Comparison of ENCODE assay signal across 22 mouse cellular contexts in the genomic region with DNA sequence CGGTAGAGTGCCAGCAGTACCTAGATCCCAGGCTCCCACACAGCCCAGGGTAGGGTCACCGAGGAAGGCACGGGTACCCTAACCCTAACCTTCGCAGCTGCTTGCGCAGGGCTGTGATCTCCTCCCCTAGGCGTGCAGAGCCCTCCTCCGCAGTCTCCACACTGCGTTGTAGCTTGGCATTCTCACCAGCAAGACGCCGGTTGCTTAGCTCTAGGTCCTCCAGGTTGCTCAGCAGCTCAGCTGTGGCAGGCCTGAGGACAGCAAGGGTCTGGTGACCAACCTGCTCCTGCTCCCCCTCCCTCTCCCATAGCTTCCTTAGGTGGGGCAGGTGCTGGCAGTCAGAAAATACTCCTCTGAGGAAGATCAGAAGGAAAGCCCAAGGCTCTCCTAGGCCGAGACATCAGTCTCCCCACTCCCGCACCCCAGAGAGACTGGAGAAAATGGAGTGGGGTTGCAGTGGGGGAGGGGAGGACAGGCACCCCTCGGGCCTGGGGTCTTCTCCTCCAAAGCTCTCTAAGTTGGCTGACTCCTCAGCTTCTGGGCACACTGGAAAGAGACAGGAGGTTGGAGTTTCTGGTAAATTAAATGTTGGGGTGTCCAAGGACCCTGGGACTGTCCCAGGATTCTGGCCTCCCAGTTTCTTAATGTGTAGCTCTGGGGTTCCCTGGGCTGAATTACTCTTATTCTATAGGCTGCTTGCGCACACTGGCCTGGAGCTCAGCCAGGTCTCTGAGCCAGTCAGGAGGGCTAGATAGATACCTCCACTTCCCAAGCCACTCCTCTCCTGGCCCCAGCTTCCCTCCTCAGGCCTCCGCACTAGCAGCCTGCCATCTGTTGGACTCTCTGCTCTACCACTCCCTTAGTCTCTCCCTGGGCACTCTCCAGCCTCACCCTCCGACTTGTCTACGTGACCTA. TPM values are rescaled to one million over a fixed set of nuclear protein-coding genes. Genes with fewer than 3 reads are reported as not detected.
DNase-seq lines count a peak whose midpoint lies in the region; ATAC-seq and TF ChIP-seq lines count a peak whose summit lies in the region.
"Had no signal": no experiment of that assay in that cellular context is flagged by ENCODE, and none has a peak within 500 bp of the region (broad histone marks: within the 10 kb centered on the region; RNA-seq: fewer than 3 reads in every experiment).

No protein-coding gene starts in this region.

- H3K9me3 ChIP-seq in limb, embryonic 14.5 days (ENCODE audit: control insufficient read depth, low read length): no peaks in the 10 kb centered on the region
- H3K9me3 ChIP-seq in hindbrain, embryonic 11.5 days (ENCODE audit: control insufficient read depth, low read length): no peaks in the 10 kb centered on the region
- H3K9me3 ChIP-seq: forebrain, embryonic 13.5 days; heart, embryonic 10.5 days had no signal

- intact Hi-C loops in gastrocnemius, adult 2 months (cut with DNase I): no loop called here
- intact Hi-C loops in left cerebral cortex, adult 2 months (cut with DNase I): no loop called here

- DNase-seq in gastrocnemius, adult 2 months: no peak
- DNase-seq in gastrocnemius, postnatal 25 days: no peak
- DNase-seq in brain, adult 2 months (ENCODE audit: low read depth, low spot score): peak; percentile 91
- peak; percentile 65 to 67 for DNase-seq in cerebellum, postnatal 10 days
- DNase-seq in limb, embryonic 14.5 days (ENCODE audit: low spot score): no peak
- no peak for DNase-seq in left cerebral cortex, adult 2 months (ENCODE audit: extremely low spot score in 1 of 2, low spot score in 2 of 2)
- no peak for DNase-seq in testis, postnatal 14 days (ENCODE audit: low spot score)
- no peak for DNase-seq in hindbrain, embryonic 11.5 days (ENCODE audit: low spot score)
- DNase-seq: adrenal gland, postnatal 14 days; heart, postnatal 10 days; kidney, adult 8-10 months; kidney, postnatal 36 days; spleen, adult 18-20 months; thymus, postnatal 25 days had no signal

- no peaks in the 10 kb centered on the region for H3K36me3 ChIP-seq in limb, embryonic 14.5 days (ENCODE audit: control insufficient read depth, insufficient read depth, low read length)
- H3K36me3 ChIP-seq in hindbrain, embryonic 11.5 days (ENCODE audit: control insufficient read depth, insufficient read depth, low read length): no peaks in the 10 kb centered on the region
- H3K36me3 ChIP-seq: heart, embryonic 10.5 days had no signal

- H3K27me3 ChIP-seq in limb, embryonic 14.5 days (ENCODE audit: control insufficient read depth, insufficient read depth, low read length): no peaks in the 10 kb centered on the region
- 0 out of 2 replicates have a peak, but pooled peaks cover 2% of the 10 kb centered on the region for H3K27me3 ChIP-seq in hindbrain, embryonic 11.5 days (ENCODE audit: control insufficient read depth, insufficient read depth, low read length)

- no peak for TF ChIP-seq CTCF in gastrocnemius, adult 2 months (IDR thresholded peaks at IDR 0.05)
- no peak for TF ChIP-seq CTCF in left cerebral cortex, adult 2 months (IDR thresholded peaks at IDR 0.05)

- H3K4me3 ChIP-seq in gastrocnemius, adult 2 months: no peak overlapping the region
- H3K4me3 ChIP-seq in limb, embryonic 14.5 days (replicated peaks; ENCODE audit: low read length): no peak overlapping the region
- H3K4me3 ChIP-seq in left cerebral cortex, adult 2 months: no peak overlapping the region
- no peak overlapping the region for H3K4me3 ChIP-seq in hindbrain, embryonic 11.5 days (ENCODE audit: low read depth, low read length)
- H3K4me3 ChIP-seq: forebrain, embryonic 13.5 days; heart, embryonic 10.5 days had no signal

- no peak for ATAC-seq in limb, embryonic 14.5 days (ENCODE audit: low FRiP score, low read depth)
- ATAC-seq in hindbrain, embryonic 11.5 days (ENCODE audit: low FRiP score): no peak
- ATAC-seq: forebrain, embryonic 13.5 days; midbrain, embryonic 16.5 days had no signal

- H3K4me1 ChIP-seq in limb, embryonic 14.5 days (ENCODE audit: control insufficient read depth, insufficient read depth, low read length): peaks cover 4% of the 10 kb centered on the region
- H3K4me1 ChIP-seq in hindbrain, embryonic 11.5 days (replicated peaks; ENCODE audit: control insufficient read depth, insufficient read depth, low read length): no peaks in the 10 kb centered on the region

- H3K4me2 ChIP-seq in limb, embryonic 14.5 days (replicated peaks; ENCODE audit: low read depth, low read length, severe bottlenecking): no peak overlapping the region
- H3K4me2 ChIP-seq in hindbrain, embryonic 11.5 days (replicated peaks; ENCODE audit: low read depth, low read length): no peak overlapping the region
- H3K4me2 ChIP-seq: forebrain, embryonic 13.5 days had no signal

- TF ChIP-seq POLR2A in limb, embryonic 14.5 days (IDR thresholded peaks at IDR 0.05; ENCODE audit: borderline replicate concordance, extremely low read depth, insufficient read depth, insufficient read length): no peak

- WGBS in limb, embryonic 14.5 days: 78% methylated on average over 14 of the region's 17 CpGs
- WGBS in hindbrain, embryonic 11.5 days: 75% methylated on average over 17 of the region's 17 CpGs

- peak overlapping the region; percentile 25; the same call in 1 of the 2 replicates for H3K9ac ChIP-seq in limb, embryonic 14.5 days (ENCODE audit: low read depth, low read length, severe bottlenecking)
- no peak overlapping the region for H3K9ac ChIP-seq in hindbrain, embryonic 11.5 days (ENCODE audit: low read depth, low read length)

- peak overlapping the region; percentile 74 for H3K27ac ChIP-seq in gastrocnemius, adult 2 months
- no peak overlapping the region for H3K27ac ChIP-seq in limb, embryonic 14.5 days (replicated peaks; ENCODE audit: low read depth, low read length)
- no peak overlapping the region for H3K27ac ChIP-seq in left cerebral cortex, adult 2 months
- H3K27ac ChIP-seq in hindbrain, embryonic 11.5 days (ENCODE audit: low read depth, low read length): no peak overlapping the region
- H3K27ac ChIP-seq: forebrain, embryonic 13.5 days had no signal

RNA-seq across cellular contexts. Expression of gene Ccdc155, which starts 10.6 kb away (rescaled TPM):
- total RNA-seq in gastrocnemius, adult 2 months (2021): not detected
- total RNA-seq in gastrocnemius, postnatal 25 days (2021): under 1 TPM; 0.19 to 0.23 TPM
- 1.4 and 1.5 TPM in 2 replicates for polyA plus RNA-seq in limb, embryonic 14.5 days (2012; rRNA removed)
- polyA plus RNA-seq in limb, embryonic 14.5 days (2014; fragmentation: Nextera tagmentation; extraction: Ambion mirVana): 0.79 and 1.2 TPM in 2 replicates
- 1 to 10 TPM; 6.7 to 7.5 TPM for total RNA-seq in left cerebral cortex, adult 2 months (2021)
- 0.31 and 0.40 TPM in 2 replicates for polyA plus RNA-seq in hindbrain, embryonic 11.5 days (2014; fragmentation: Nextera tagmentation; extraction: Ambion mirVana)
- total RNA-seq: heart, postnatal 10 days; liver, adult 2 months had no signal
- polyA plus RNA-seq: liver, adult 2 months had no signal

RNA-seq across cellular contexts. Expression of gene Pth2, which starts 13.3 kb away (rescaled TPM):
- not detected for total RNA-seq in gastrocnemius, adult 2 months (2021)
- not detected for total RNA-seq in gastrocnemius, postnatal 25 days (2021)
- polyA plus RNA-seq in limb, embryonic 14.5 days (2012; rRNA removed): not detected in 2 replicates
- polyA plus RNA-seq in limb, embryonic 14.5 days (2014; fragmentation: Nextera tagmentation; extraction: Ambion mirVana): not detected in 2 replicates
- not detected for total RNA-seq in left cerebral cortex, adult 2 months (2021)
- not detected in 2 replicates for polyA plus RNA-seq in hindbrain, embryonic 11.5 days (2014; fragmentation: Nextera tagmentation; extraction: Ambion mirVana)
- total RNA-seq: adrenal gland, postnatal 14 days; gastrocnemius, postnatal 4 days; heart, postnatal 10 days; layer of hippocampus, postnatal 10 days; left cerebral cortex, postnatal 14 days; liver, adult 2 months had no signal
- polyA plus RNA-seq: forebrain, embryonic 13.5 days; liver, adult 2 months; stomach, embryonic 16.5 days had no signal

RNA-seq across cellular contexts. Expression of gene Gfy, which starts 14.8 kb away (rescaled TPM):
- total RNA-seq in gastrocnemius, adult 2 months (2021): not detected
- not detected for total RNA-seq in gastrocnemius, postnatal 25 days (2021)
- polyA plus RNA-seq in limb, embryonic 14.5 days (2012; rRNA removed): 0.09 and 0.27 TPM in 2 replicates
- not detected in 2 replicates for polyA plus RNA-seq in limb, embryonic 14.5 days (2014; fragmentation: Nextera tagmentation; extraction: Ambion mirVana)
- total RNA-seq in left cerebral cortex, adult 2 months (2021): under 1 TPM in 1 of 2 experiments, not detected in 1; 0.29 TPM
- not detected in 2 replicates for polyA plus RNA-seq in hindbrain, embryonic 11.5 days (2014; fragmentation: Nextera tagmentation; extraction: Ambion mirVana)
- total RNA-seq: adrenal gland, postnatal 14 days; heart, postnatal 10 days; liver, adult 2 months had no signal
- polyA plus RNA-seq: forebrain, embryonic 13.5 days; heart, embryonic 10.5 days; liver, adult 2 months; midbrain, embryonic 16.5 days; stomach, embryonic 16.5 days had no signal

RNA-seq across cellular contexts. Expression of gene Dkkl1, which starts 17.8 kb away (rescaled TPM):
- total RNA-seq in gastrocnemius, adult 2 months (2021): not detected
- not detected for total RNA-seq in gastrocnemius, postnatal 25 days (2021)
- polyA plus RNA-seq in limb, embryonic 14.5 days (2012; rRNA removed): 3.0 and 4.8 TPM in 2 replicates
- polyA plus RNA-seq in limb, embryonic 14.5 days (2014; fragmentation: Nextera tagmentation; extraction: Ambion mirVana): 9.0 and 14.8 TPM in 2 replicates
- total RNA-seq in left cerebral cortex, adult 2 months (2021): 10 to 100 TPM; 32.4 to 33.5 TPM
- polyA plus RNA-seq in hindbrain, embryonic 11.5 days (2014; fragmentation: Nextera tagmentation; extraction: Ambion mirVana): 1.6 and 1.7 TPM in 2 replicates
- total RNA-seq: adrenal gland, postnatal 14 days; gastrocnemius, postnatal 4 days; heart, postnatal 10 days; liver, adult 2 months had no signal

RNA-seq across cellular contexts. Expression of gene Tead2, which starts 21.4 kb away (rescaled TPM):
- 1 to 10 TPM; 2.6 to 4.1 TPM for total RNA-seq in gastrocnemius, adult 2 months (2021)
- 1 to 10 TPM; 2.5 to 2.8 TPM for total RNA-seq in gastrocnemius, postnatal 25 days (2021)
- 450 and 560 TPM in 2 replicates for polyA plus RNA-seq in limb, embryonic 14.5 days (2012; rRNA removed)
- 143 and 168 TPM in 2 replicates for polyA plus RNA-seq in limb, embryonic 14.5 days (2014; fragmentation: Nextera tagmentation; extraction: Ambion mirVana)
- 1 to 10 TPM; 3.9 to 4.1 TPM for total RNA-seq in left cerebral cortex, adult 2 months (2021)
- 229 and 242 TPM in 2 replicates for polyA plus RNA-seq in hindbrain, embryonic 11.5 days (2014; fragmentation: Nextera tagmentation; extraction: Ambion mirVana)

Comparison
In these comparisons a context has a peak if more than half of its experiments do, and no peak if none do; other contexts are left out.
1. DNase-seq: peak in brain, adult 2 months (single experiment) and cerebellum, postnatal 10 days (2 of 2); none in gastrocnemius, adult 2 months (single experiment), gastrocnemius, postnatal 25 days (single experiment), limb, embryonic 14.5 days (single experiment), left cerebral cortex, adult 2 months (0 of 2), testis, postnatal 14 days (single experiment) and hindbrain, embryonic 11.5 days (single experiment).
2. RNA of gene Ccdc155, which starts 10.6 kb away (total RNA-seq): 6.7 to 7.5 TPM in left cerebral cortex, adult 2 months; 0.19 to 0.23 TPM in gastrocnemius, postnatal 25 days and not detected in gastrocnemius, adult 2 months; every median in the first group is over 4 times any median in the second.